Mouse (Mus musculus): ENCODE measurements at regions not wholly inside any gene's neighbourhood (a gene's known extent, or its start where the extent isn't known, plus 50 kb on each side); places are given as distances from the start of the nearest gene placed in this dataset.

DNA sequence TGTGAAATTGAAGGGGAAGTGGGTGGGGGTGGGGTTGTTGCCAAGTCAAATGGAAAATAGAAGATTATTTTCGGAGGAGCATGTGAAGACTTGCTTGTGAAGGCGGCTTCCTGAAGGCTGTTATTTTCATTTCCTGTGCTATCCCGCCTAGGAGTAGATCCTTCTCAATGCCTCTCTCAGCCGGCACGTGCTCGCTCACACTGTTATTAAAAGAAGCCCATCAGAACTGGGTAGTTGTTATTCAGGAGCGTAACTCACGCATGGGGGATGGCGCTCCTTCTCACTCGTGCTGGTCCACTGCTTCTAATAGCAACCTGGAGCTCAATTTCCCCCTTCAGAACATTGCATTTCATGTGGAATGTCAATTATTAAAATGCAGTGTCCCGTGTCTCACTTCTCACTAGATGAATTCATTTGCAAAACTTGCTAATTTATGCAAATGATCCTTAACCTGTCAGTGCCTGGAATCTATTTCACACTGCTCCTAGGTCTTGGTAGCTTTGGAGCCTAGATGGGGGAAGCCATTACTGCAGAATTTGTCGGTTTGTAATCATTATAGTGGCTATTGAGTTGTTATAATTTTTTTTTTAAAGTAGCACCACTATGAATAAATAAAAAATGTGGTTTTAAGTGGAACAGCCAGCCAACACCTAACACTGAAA is 412.8 kb upstream of the Hnrnpa3 start:
- Histone ChIP-seq H3K9me3 (no peaks in the 10 kb centered on the region), H3K27me3 (no peaks in the 10 kb centered on the region), H3K27ac (no peak overlapping the region), H3K4me2 (no peak overlapping the region), H3K36me3 (no peaks in the 10 kb centered on the region), H3K4me1 (peaks cover 4% of the 10 kb centered on the region; the same call in 1 of the 2 replicates), H3K9ac (no peak overlapping the region), H3K4me3 (no peak overlapping the region)
- 38% methylated on average over 12 of the region's 12 CpGs for WGBS
- ATAC-seq (ENCODE audit: borderline replicate concordance, extremely low read depth, low FRiP score, low TSS enrichment), result no peak

DNA sequence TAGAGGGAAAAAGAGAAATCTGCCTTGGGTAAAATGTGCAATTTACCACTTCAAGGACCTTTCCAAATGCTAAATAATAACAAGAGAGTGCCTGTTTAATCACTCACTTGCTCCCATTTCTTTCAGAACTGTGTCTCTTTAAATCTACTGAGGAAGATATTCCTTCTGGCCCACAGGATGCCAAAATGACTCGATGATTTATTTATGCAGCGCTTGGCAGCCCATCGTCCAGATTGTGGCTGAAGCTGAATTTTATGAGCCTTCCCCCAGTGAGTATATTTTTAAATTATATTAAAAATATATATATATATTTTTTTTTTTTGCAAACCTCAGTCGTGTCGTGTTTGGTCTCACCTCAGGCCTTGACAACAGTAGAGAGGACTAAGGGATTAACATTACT is 410.8 kb upstream of the Hnrnpa3 start:
- no peak overlapping the region for H3K4me3 ChIP-seq
- H3K4me2 ChIP-seq, result no peak overlapping the region
- 30% methylated on average over 5 of the region's 5 CpGs for WGBS
- no peaks in the 10 kb centered on the region for H3K9me3 ChIP-seq
- H3K4me1 ChIP-seq, result peaks cover 4% of the 10 kb centered on the region; the same call in 1 of the 2 replicates
- ATAC-seq (ENCODE audit: borderline replicate concordance, extremely low read depth, low FRiP score, low TSS enrichment), result no peak
- no peaks in the 10 kb centered on the region for H3K27me3 ChIP-seq
- H3K27ac ChIP-seq, result no peak overlapping the region
- H3K36me3 ChIP-seq, result no peaks in the 10 kb centered on the region
- H3K9ac ChIP-seq, result no peak overlapping the region

DNA sequence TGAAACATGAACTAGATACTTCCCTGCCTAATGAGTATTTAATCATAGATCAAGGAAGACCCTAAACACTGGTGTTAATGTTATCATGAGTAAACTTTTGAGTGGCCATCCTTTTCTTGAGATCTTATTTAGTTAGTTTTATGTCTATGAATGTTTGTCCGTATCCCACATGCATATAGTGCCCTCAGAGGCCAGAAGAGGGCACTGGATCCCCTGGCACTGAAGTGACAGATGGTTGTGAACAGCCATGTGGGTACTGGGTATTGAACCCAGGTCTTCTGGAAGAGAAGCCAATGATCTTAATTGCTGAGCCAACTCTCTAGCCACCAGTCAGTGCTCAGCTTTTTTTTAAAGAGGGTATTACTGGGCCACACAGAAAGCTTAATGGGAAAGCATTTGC is 408.6 kb upstream of the Hnrnpa3 start:
- H3K36me3 ChIP-seq, result no peaks in the 10 kb centered on the region
- no peak for ATAC-seq (ENCODE audit: borderline replicate concordance, extremely low read depth, low FRiP score, low TSS enrichment)
- H3K9me3 ChIP-seq, result no peaks in the 10 kb centered on the region
- H3K9ac ChIP-seq, result no peak overlapping the region
- H3K4me1 ChIP-seq, result no peaks in the 10 kb centered on the region
- no peak overlapping the region for H3K4me2 ChIP-seq
- H3K27me3 ChIP-seq, result no peaks in the 10 kb centered on the region
- H3K4me3 ChIP-seq, result no peak overlapping the region
- H3K27ac ChIP-seq, result no peak overlapping the region
- WGBS, result 75% methylated on average over 1 of the region's 1 CpGs

DNA sequence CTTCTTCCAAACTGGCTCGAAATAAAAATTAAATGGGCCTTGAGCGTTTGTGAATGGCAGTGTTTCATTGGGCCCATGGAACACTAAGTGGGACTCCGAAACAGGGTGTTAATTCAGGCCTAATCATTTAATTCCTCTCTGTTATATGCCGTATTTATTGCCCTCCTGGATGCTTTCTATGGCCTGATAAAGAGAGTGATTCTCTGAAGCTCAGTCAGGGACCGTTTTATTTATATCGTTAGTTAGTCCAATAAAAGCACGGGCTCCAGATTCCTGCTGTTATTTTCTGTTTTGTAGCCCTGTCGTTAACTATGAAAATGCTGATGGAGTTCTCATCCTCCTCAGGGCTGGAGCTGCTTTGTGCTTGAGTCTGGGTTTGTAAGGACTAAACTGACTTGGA is 406.2 kb upstream of the Hnrnpa3 start:
- H3K27me3 ChIP-seq, result no peaks in the 10 kb centered on the region
- no peak overlapping the region for H3K4me3 ChIP-seq
- H3K36me3 ChIP-seq, result no peaks in the 10 kb centered on the region
- ATAC-seq (ENCODE audit: borderline replicate concordance, extremely low read depth, low FRiP score, low TSS enrichment), result no peak
- H3K4me1 ChIP-seq, result no peaks in the 10 kb centered on the region
- WGBS, result 78% methylated on average over 8 of the region's 8 CpGs
- H3K4me2 ChIP-seq, result no peak overlapping the region
- no peaks in the 10 kb centered on the region for H3K9me3 ChIP-seq
- H3K27ac ChIP-seq, result no peak overlapping the region
- H3K9ac ChIP-seq, result no peak overlapping the region

DNA sequence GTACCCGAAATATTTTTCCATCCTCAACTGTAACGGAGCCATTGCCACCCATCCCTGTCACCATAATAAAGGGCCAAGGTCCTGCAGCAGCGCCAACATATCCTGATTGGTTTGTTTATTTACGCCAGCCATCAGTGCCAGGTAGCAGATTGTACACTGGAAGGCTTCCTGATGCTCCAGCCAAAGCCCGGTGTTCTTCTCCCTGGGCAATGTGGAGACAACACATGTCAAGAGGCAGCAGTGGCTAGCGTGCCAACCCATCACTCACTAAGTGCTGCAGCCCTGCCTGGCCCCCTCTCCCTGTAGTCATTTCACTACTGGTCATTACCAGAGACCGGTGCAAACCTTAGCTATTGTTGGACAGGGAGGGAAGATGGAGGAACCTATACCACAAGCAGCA is 393.8 kb upstream of the Hnrnpa3 start:
- Histone ChIP-seq H3K4me1 (no peaks in the 10 kb centered on the region), H3K4me3 (no peak overlapping the region), H3K9ac (no peak overlapping the region)

GRCm38 (mm10) chr2:75265739-75266699 is 393.0 kb upstream of the Hnrnpa3 start:
- H3K4me3 ChIP-seq, result no peak overlapping the region
- no peak overlapping the region for H3K27ac ChIP-seq
- ATAC-seq (ENCODE audit: borderline replicate concordance, extremely low read depth, low FRiP score, low TSS enrichment), result no peak
- no peak overlapping the region for H3K4me2 ChIP-seq
- no peaks in the 10 kb centered on the region for H3K9me3 ChIP-seq
- H3K4me1 ChIP-seq, result no peaks in the 10 kb centered on the region
- H3K27me3 ChIP-seq, result no peaks in the 10 kb centered on the region
- 76% methylated on average over 19 of the region's 19 CpGs for WGBS
- no peak overlapping the region for H3K9ac ChIP-seq
- no peaks in the 10 kb centered on the region for H3K36me3 ChIP-seq

More for the DNA sequence above, 393.8 kb upstream of the Hnrnpa3 start:
- Histone ChIP-seq H3K27ac (no peak overlapping the region), H3K36me3 (no peaks in the 10 kb centered on the region), H3K4me2 (no peak overlapping the region), H3K27me3 (no peaks in the 10 kb centered on the region), H3K9me3 (no peaks in the 10 kb centered on the region)
- no peak for ATAC-seq (ENCODE audit: borderline replicate concordance, extremely low read depth, low FRiP score, low TSS enrichment)
- 64% methylated on average over 7 of the region's 7 CpGs for WGBS

DNA sequence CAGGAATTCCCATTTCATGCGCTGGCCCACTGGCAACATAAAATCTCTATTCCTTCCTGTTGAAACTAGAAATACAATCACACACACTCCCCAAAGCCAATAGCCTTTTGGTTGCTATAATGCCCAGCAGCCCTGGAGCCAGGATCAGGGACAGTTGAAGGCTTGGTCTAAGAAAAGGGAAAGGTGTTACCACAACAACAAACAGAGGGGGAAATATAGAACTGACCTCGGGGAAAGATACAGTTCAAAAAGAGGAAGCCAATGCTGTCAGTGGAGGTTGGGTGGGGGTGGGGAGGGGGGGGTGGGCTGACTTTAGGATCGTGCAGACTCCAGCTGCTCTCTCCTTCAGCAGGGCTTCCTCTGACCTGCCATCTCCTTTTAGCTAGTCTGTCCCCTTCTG is 391.1 kb upstream of the Hnrnpa3 start:
- Histone ChIP-seq H3K4me2 (no peak overlapping the region), H3K4me1 (no peaks in the 10 kb centered on the region), H3K27me3 (no peaks in the 10 kb centered on the region), H3K9me3 (no peaks in the 10 kb centered on the region), H3K4me3 (no peak overlapping the region), H3K27ac (no peak overlapping the region), H3K36me3 (no peaks in the 10 kb centered on the region), H3K9ac (no peak overlapping the region)
- no peak for ATAC-seq (ENCODE audit: borderline replicate concordance, extremely low read depth, low FRiP score, low TSS enrichment)
- WGBS, result 67% methylated on average over 3 of the region's 3 CpGs

DNA sequence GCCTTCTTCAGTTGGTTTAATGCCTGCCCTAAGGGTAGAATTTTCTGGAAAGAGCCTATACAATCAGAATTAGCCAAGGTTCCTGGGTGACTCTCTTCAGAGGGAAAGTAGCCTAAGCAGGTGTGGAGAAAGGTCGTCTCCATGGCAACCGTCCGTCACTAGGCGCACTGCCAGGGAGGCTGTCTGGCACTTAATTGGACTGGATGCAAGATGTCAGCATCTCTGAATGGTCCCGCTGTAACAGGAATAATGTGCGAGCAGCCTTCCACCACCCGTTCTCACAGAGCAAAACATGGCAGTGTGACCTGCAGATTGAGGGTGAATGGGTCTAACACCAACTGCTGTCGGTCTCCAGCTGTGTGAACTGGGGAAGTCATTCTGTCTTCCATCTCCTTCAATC is 389.6 kb upstream of the Hnrnpa3 start:
- 55% methylated on average over 8 of the region's 8 CpGs for WGBS
- no peaks in the 10 kb centered on the region for H3K27me3 ChIP-seq
- H3K4me1 ChIP-seq, result no peaks in the 10 kb centered on the region
- H3K4me2 ChIP-seq, result no peak overlapping the region
- no peak overlapping the region for H3K9ac ChIP-seq
- no peak overlapping the region for H3K27ac ChIP-seq
- no peak for ATAC-seq (ENCODE audit: borderline replicate concordance, extremely low read depth, low FRiP score, low TSS enrichment)
- no peaks in the 10 kb centered on the region for H3K9me3 ChIP-seq
- H3K4me3 ChIP-seq, result no peak overlapping the region
- no peaks in the 10 kb centered on the region for H3K36me3 ChIP-seq

GRCm38 (mm10) chr2:75270115-75270514 is 388.9 kb upstream of the Hnrnpa3 start:
- ATAC-seq (ENCODE audit: borderline replicate concordance, extremely low read depth, low FRiP score, low TSS enrichment), result no peak
- no peak overlapping the region for H3K9ac ChIP-seq
- no peaks in the 10 kb centered on the region for H3K4me1 ChIP-seq
- no peak overlapping the region for H3K27ac ChIP-seq
- no peaks in the 10 kb centered on the region for H3K9me3 ChIP-seq
- no peaks in the 10 kb centered on the region for H3K36me3 ChIP-seq
- no peak overlapping the region for H3K4me2 ChIP-seq
- H3K4me3 ChIP-seq, result no peak overlapping the region
- H3K27me3 ChIP-seq, result no peaks in the 10 kb centered on the region
- WGBS, result 53% methylated on average over 4 of the region's 4 CpGs

DNA sequence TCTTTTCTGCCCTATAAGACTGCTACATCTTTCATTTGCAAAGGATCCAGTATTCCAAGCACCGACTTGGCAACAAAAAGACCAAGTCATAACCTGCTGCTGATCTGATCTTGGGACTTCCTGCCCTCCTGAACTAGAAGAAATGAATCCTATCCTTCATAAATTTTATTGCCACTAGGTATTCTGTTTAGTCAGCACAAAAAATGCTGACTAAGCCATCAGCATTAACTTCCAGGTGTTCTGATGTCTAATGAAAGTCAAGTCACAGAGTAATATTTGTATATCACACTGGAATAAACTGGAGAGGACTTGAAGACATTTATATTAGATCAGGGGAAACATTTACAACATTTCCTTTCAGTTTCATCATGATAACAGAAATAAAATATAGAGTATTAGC is 371.2 kb upstream of the Hnrnpa3 start:
- ATAC-seq (ENCODE audit: borderline replicate concordance, extremely low read depth, low FRiP score, low TSS enrichment), result no peak
- Histone ChIP-seq H3K4me3 (no peak overlapping the region), H3K36me3 (no peaks in the 10 kb centered on the region), H3K4me2 (no peak overlapping the region), H3K9me3 (no peaks in the 10 kb centered on the region), H3K4me1 (0 out of 2 replicates have a peak, but pooled peaks cover 5% of the 10 kb centered on the region), H3K27ac (no peak overlapping the region), H3K9ac (no peak overlapping the region), H3K27me3 (no peaks in the 10 kb centered on the region)
- 85% methylated on average over 1 of the region's 1 CpGs for WGBS

GRCm38 (mm10) chr2:75291674-75292073 is 367.4 kb upstream of the Hnrnpa3 start:
- Histone ChIP-seq H3K4me3 (no peak overlapping the region), H3K27ac (no peak overlapping the region), H3K27me3 (no peaks in the 10 kb centered on the region; the same call in 1 of the 2 replicates), H3K36me3 (no peaks in the 10 kb centered on the region), H3K4me1 (0 out of 2 replicates have a peak, but pooled peaks cover 5% of the 10 kb centered on the region), H3K4me2 (no peak overlapping the region), H3K9me3 (no peaks in the 10 kb centered on the region), H3K9ac (no peak overlapping the region)
- 84% methylated on average over 2 of the region's 2 CpGs for WGBS
- ATAC-seq (ENCODE audit: borderline replicate concordance, extremely low read depth, low FRiP score, low TSS enrichment), result no peak

GRCm38 (mm10) chr2:75306821-75307220 is 352.2 kb upstream of the Hnrnpa3 start:
- no peak overlapping the region for H3K4me3 ChIP-seq
- H3K27ac ChIP-seq, result no peak overlapping the region
- H3K9me3 ChIP-seq, result no peaks in the 10 kb centered on the region
- no peak overlapping the region for H3K4me2 ChIP-seq
- H3K9ac ChIP-seq, result no peak overlapping the region
- H3K4me1 ChIP-seq, result no peaks in the 10 kb centered on the region
- peaks cover 1% of the 10 kb centered on the region; the same call in 1 of the 2 replicates for H3K27me3 ChIP-seq
- 71% methylated on average over 3 of the region's 3 CpGs for WGBS
- H3K36me3 ChIP-seq, result no peaks in the 10 kb centered on the region
- ATAC-seq (ENCODE audit: borderline replicate concordance, extremely low read depth, low FRiP score, low TSS enrichment), result no peak
